Mouse (Mus musculus) MEL (cell line): ENCODE measurements around the gene Gm49387. TPM values are rescaled to one million over a fixed set of nuclear protein-coding genes. Genes with fewer than 3 reads are reported as not detected.

Source experiments
- DNase-seq: peaks from one replicate; pipeline ENCODE4 v3.0.0; 2011; ENCODE audit warnings: low read depth, low spot score
- H3K27ac ChIP-seq: 2 replicates; pipeline ENCODE4 v1.5.1; 2012; ENCODE audit warnings: low read depth, mild to moderate bottlenecking, control low read depth, low read length, moderate library complexity; ENCODE audit not compliant: control insufficient read depth
- H3K27me3 ChIP-seq, 2 experiments: fragments of 150-350 bp in 1 of 2; sonication (generic) in 1 of 2; 2 replicates each; pipeline ENCODE4 v1.6.1; 2012; ENCODE audit warnings: low read length in 2 of 2, mild to moderate bottlenecking in 2 of 2, improper control_type of control experiment in 1 of 2, moderate library complexity in 1 of 2; ENCODE audit not compliant: insufficient read depth in 2 of 2, control insufficient read depth in 1 of 2
- H3K36me3 ChIP-seq, 2 experiments: 2 replicates each; pipeline ENCODE4 v1.6.1; 2012 to 2014; ENCODE audit warnings: low read length in 2 of 2, improper control_type of control experiment in 1 of 2, inconsistent platforms in 1 of 2, mild to moderate bottlenecking in 1 of 2; ENCODE audit not compliant: insufficient read depth in 2 of 2, control insufficient read depth in 1 of 2
- H3K4me1 ChIP-seq, 2 experiments: fragments of 150-350 bp in 1 of 2; sonication (generic) in 1 of 2; 2 replicates each; pipeline ENCODE4 v1.6.1; 2012; ENCODE audit warnings: low read length in 2 of 2, improper control_type of control experiment in 1 of 2, mild to moderate bottlenecking in 1 of 2; ENCODE audit not compliant: insufficient read depth in 2 of 2, control insufficient read depth in 1 of 2
- H3K4me3 ChIP-seq, 2 experiments: fragments of 150-350 bp in 1 of 2; sonication (generic) in 1 of 2; 2 replicates each; pipeline ENCODE4 v1.5.1; 2012; ENCODE audit warnings: low read depth in 2 of 2, low read length in 2 of 2, mild to moderate bottlenecking in 2 of 2, moderate library complexity in 2 of 2, control low read depth in 1 of 2, improper control_type of control experiment in 1 of 2; ENCODE audit not compliant: control insufficient read depth in 1 of 2, insufficient read depth in 1 of 2
- H3K79me2 ChIP-seq: 2 replicates; pipeline ENCODE4 v1.6.1; 2012; ENCODE audit warnings: mild to moderate bottlenecking, low read length, moderate library complexity; ENCODE audit not compliant: control insufficient read depth, poor library complexity, insufficient read depth
- H3K9ac ChIP-seq: 2 replicates; pipeline ENCODE4 v1.6.1; 2012; ENCODE audit warnings: low read depth, mild to moderate bottlenecking, control low read depth, low read length, moderate library complexity; ENCODE audit not compliant: control insufficient read depth, poor library complexity, severe bottlenecking
- H3K9me3 ChIP-seq: fragments of 150-350 bp; sonication (generic); replicated peaks from 2 replicates; pipeline ENCODE4 v1.6.1; 2012; ENCODE audit warnings: mild to moderate bottlenecking, low read length, improper control_type of control experiment, moderate library complexity; ENCODE audit not compliant: insufficient read depth
- BHLHE40 ChIP-seq: IDR thresholded peaks from 2 replicates; pipeline ENCODE4 v1.6.1; 2012; ENCODE audit warnings: low read depth, mild to moderate bottlenecking, inconsistent platforms, low read length, improper control_type of control experiment, borderline replicate concordance
- CHD1 ChIP-seq: IDR thresholded peaks from 2 replicates; pipeline ENCODE4 v1.6.1; 2012; ENCODE audit warnings: low read depth, mild to moderate bottlenecking, inconsistent platforms, low read length, improper control_type of control experiment
- CTCF ChIP-seq, 3 experiments: IDR thresholded peaks in 2 of 3; conservative IDR thresholded peaks in 1 of 3; 2 replicates each; pipeline ENCODE4 v1.5.1; 2011 to 2012; ENCODE audit warnings: low read length in 3 of 3, low read depth in 2 of 3, mild to moderate bottlenecking in 2 of 3, improper control_type of control experiment in 1 of 3, inconsistent platforms in 1 of 3, mixed read lengths in 1 of 3, moderate library complexity in 1 of 3; ENCODE audit not compliant: control insufficient read depth in 1 of 3, insufficient read depth in 1 of 3, poor library complexity in 1 of 3, severe bottlenecking in 1 of 3
- EP300 ChIP-seq, 2 experiments: IDR thresholded peaks; 2 replicates each; pipeline ENCODE4 v1.6.1; 2011; ENCODE audit warnings: improper control_type of control experiment in 2 of 2, low read length in 2 of 2, low read depth in 1 of 2, mild to moderate bottlenecking in 1 of 2
- ETS1 ChIP-seq: IDR thresholded peaks from 2 replicates; pipeline ENCODE4 v1.6.1; 2012; ENCODE audit warnings: low read depth, mild to moderate bottlenecking, inconsistent platforms, low read length, improper control_type of control experiment, moderate library complexity
- GABPA ChIP-seq: IDR thresholded peaks from 2 replicates; pipeline ENCODE4 v1.6.1; 2012; ENCODE audit warnings: low read depth, mild to moderate bottlenecking, inconsistent platforms, low read length, improper control_type of control experiment, moderate library complexity
- GATA1 ChIP-seq: IDR thresholded peaks from 2 replicates; pipeline ENCODE4 v1.6.1; 2011; ENCODE audit warnings: low read depth, low read length, improper control_type of control experiment
- KAT2A ChIP-seq: conservative IDR thresholded peaks from 2 replicates; pipeline ENCODE4 v1.6.1; 2012; ENCODE audit warnings: low read depth, low read length, improper control_type of control experiment, inconsistent platforms
- MAFK ChIP-seq: IDR thresholded peaks from 2 replicates; pipeline ENCODE4 v1.6.1; 2011; ENCODE audit warnings: low read depth, mild to moderate bottlenecking, low read length, improper control_type of control experiment, borderline replicate concordance
- MYC ChIP-seq: IDR thresholded peaks from 2 replicates; pipeline ENCODE4 v1.6.1; 2011; ENCODE audit warnings: low read depth, mild to moderate bottlenecking, low read length, improper control_type of control experiment, moderate library complexity
- NELFE ChIP-seq: IDR thresholded peaks from 2 replicates; pipeline ENCODE4 v1.6.1; 2011; ENCODE audit warnings: low read depth, low read length, improper control_type of control experiment
- NRF1 ChIP-seq: IDR thresholded peaks from 2 replicates; pipeline ENCODE4 v1.6.1; 2014; ENCODE audit warnings: low read depth, mild to moderate bottlenecking, inconsistent platforms, low read length, improper control_type of control experiment, moderate library complexity; ENCODE audit not compliant: poor library complexity, insufficient read depth, severe bottlenecking
- POLR2A ChIP-seq, 2 experiments: IDR thresholded peaks; 2 replicates each; pipeline ENCODE4 v1.6.1; 2011 to 2012; ENCODE audit warnings: low read length in 2 of 2, mild to moderate bottlenecking in 2 of 2, control low read depth in 1 of 2, improper control_type of control experiment in 1 of 2, low read depth in 1 of 2, moderate library complexity in 1 of 2; ENCODE audit not compliant: control insufficient read depth in 1 of 2, insufficient read depth in 1 of 2, poor library complexity in 1 of 2
- POLR2AphosphoS5 ChIP-seq: IDR thresholded peaks from 2 replicates; pipeline ENCODE4 v1.6.1; 2012; ENCODE audit warnings: low read depth, borderline replicate concordance, mild to moderate bottlenecking, inconsistent platforms, low read length, moderate library complexity, mixed read lengths
- SMC3 ChIP-seq: IDR thresholded peaks from 2 replicates; pipeline ENCODE4 v1.6.1; 2011; ENCODE audit warnings: low read depth, low read length, improper control_type of control experiment
- TAL1 ChIP-seq: IDR thresholded peaks from 2 replicates; pipeline ENCODE4 v1.6.1; 2012; ENCODE audit warnings: mild to moderate bottlenecking, inconsistent platforms, low read length, moderate library complexity, mixed read lengths
- TBP ChIP-seq: IDR thresholded peaks from 2 replicates; pipeline ENCODE4 v1.8.0; 2011; ENCODE audit warnings: low read depth, low read length, improper control_type of control experiment
- TCF12 ChIP-seq: IDR thresholded peaks from 2 replicates; pipeline ENCODE4 v1.6.1; 2014; ENCODE audit warnings: low read depth, mild to moderate bottlenecking, inconsistent platforms, low read length, improper control_type of control experiment, moderate library complexity
- UBTF ChIP-seq: IDR thresholded peaks from 2 replicates; pipeline ENCODE4 v1.6.1; 2012; ENCODE audit warnings: low read depth, mild to moderate bottlenecking, inconsistent platforms, low read length, improper control_type of control experiment, moderate library complexity, borderline replicate concordance; ENCODE audit not compliant: insufficient read depth
- USF2 ChIP-seq, 2 experiments: IDR thresholded peaks; 2 replicates each; pipeline ENCODE4 v1.6.1; 2011 to 2012; ENCODE audit warnings: improper control_type of control experiment in 2 of 2, low read length in 2 of 2, borderline replicate concordance in 1 of 2, inconsistent platforms in 1 of 2, low read depth in 1 of 2, mild to moderate bottlenecking in 1 of 2; ENCODE audit not compliant: insufficient read depth in 1 of 2
- ZNF384 ChIP-seq: IDR thresholded peaks from 2 replicates; pipeline ENCODE4 v1.6.1; 2012; ENCODE audit warnings: low read depth, mild to moderate bottlenecking, inconsistent platforms, low read length, improper control_type of control experiment
- polyA plus RNA-seq, 2 experiments: library from polyadenylated mRNA; stranded (reverse) in 1 of 2; unstranded in 1 of 2; fragments of >175 nt in 1 of 2; fragments of >200 nt in 1 of 2; gene quantifications; 2 replicates each; pipeline versions ENCODE4 v1.2.1 to v1.2.4; 2012; ENCODE audit warnings: low replicate concordance in 2 of 2, low read depth in 1 of 2; ENCODE audit not compliant: insufficient read length in 2 of 2, insufficient read depth in 1 of 2, missing spikeins in 1 of 2
- total RNA-seq: library from RNA; depleted of rRNA; stranded (reverse); fragments of 300-350 nt; gene quantifications from 2 replicates; pipeline ENCODE4 v1.2.3, GENCODE M21; 2012

Gm49387 gene
- total and polyA plus RNA-seq, 3 experiments: 0.14 TPM; not detected in 2

- H3K79me2 ChIP-seq: no peaks in the 10 kb centered on the region
- peaks cover 0 to 4% of the 10 kb centered on the region in 2 experiments; a peak in 2 of 4 replicates for H3K36me3 ChIP-seq
- no peak for DNase-seq
- TF ChIP-seq CTCF (IDR thresholded peaks at IDR 0.05 in 2 of 3, conservative IDR thresholded peaks at IDR 0.05 in 1 of 3; ENCODE audit: control insufficient read depth in 1 of 3, insufficient read depth in 1 of 3, low read depth in 2 of 3, low read length in 3 of 3, poor library complexity in 1 of 3, severe bottlenecking in 1 of 3) (no peak), POLR2A (IDR thresholded peaks at IDR 0.05; ENCODE audit: control insufficient read depth in 1 of 2, insufficient read depth in 1 of 2, low read depth in 1 of 2, low read length in 2 of 2, poor library complexity in 1 of 2) (no peak)
- TF ChIP-seq, all 39 proteins: peak for 0
- Histone ChIP-seq H3K9me3 (no peaks in the 10 kb centered on the region), H3K27me3 (peaks cover 0 to 3% of the 10 kb centered on the region in 2 experiments; a peak in 2 of 4 replicates), H3K4me1 (peaks cover 0 to 10% of the 10 kb centered on the region in 2 experiments; a peak in 2 of 4 replicates), H3K9ac (no peak overlapping the region), H3K27ac (no peak overlapping the region), H3K4me3 (no peak overlapping the region)
These were observed 83.4 kb downstream of the Gm49387 start for GRCm38 (mm10) chr14:31557273-31557672.

- H3K79me2 ChIP-seq: no peaks in the 10 kb centered on the region
- DNase-seq: no peak
- no peak for TF ChIP-seq USF2 (IDR thresholded peaks at IDR 0.05; ENCODE audit: borderline replicate concordance in 1 of 2, insufficient read depth in 1 of 2, low read depth in 1 of 2, low read length in 2 of 2)
- no peak for TF ChIP-seq TAL1
- TF ChIP-seq ETS1: no peak
- no peak for TF ChIP-seq CHD1
- TF ChIP-seq SMC3: no peak
- TF ChIP-seq EP300 (IDR thresholded peaks at IDR 0.05; ENCODE audit: low read depth in 1 of 2, low read length in 2 of 2): no peak
- TF ChIP-seq POLR2A (IDR thresholded peaks at IDR 0.05; ENCODE audit: control insufficient read depth in 1 of 2, insufficient read depth in 1 of 2, low read depth in 1 of 2, low read length in 2 of 2, poor library complexity in 1 of 2): no peak
- TF ChIP-seq NELFE: no peak
- no peak for TF ChIP-seq MYC
- no peak for TF ChIP-seq NRF1
- TF ChIP-seq POLR2AphosphoS5: no peak
- no peak for TF ChIP-seq ZNF384
- no peak for TF ChIP-seq BHLHE40
- TF ChIP-seq GABPA: no peak
- TF ChIP-seq UBTF: no peak
- TF ChIP-seq GATA1: no peak
- no peak for TF ChIP-seq MAFK
- no peak for TF ChIP-seq KAT2A
- TF ChIP-seq TBP: no peak
- no peak for TF ChIP-seq TCF12
- TF ChIP-seq, all 39 proteins: peak for 0
- H3K27me3 ChIP-seq: peaks cover 0 to 3% of the 10 kb centered on the region in 2 experiments; a peak in 2 of 4 replicates
- H3K9me3 ChIP-seq: no peaks in the 10 kb centered on the region
- H3K4me1 ChIP-seq: peaks cover 0 to 10% of the 10 kb centered on the region in 2 experiments; a peak in 2 of 4 replicates
- H3K9ac ChIP-seq: no peak overlapping the region
- no peak overlapping the region for H3K27ac ChIP-seq
- no peak overlapping the region for H3K4me3 ChIP-seq
- H3K36me3 ChIP-seq: peaks cover 0 to 4% of the 10 kb centered on the region in 2 experiments; a peak in 2 of 4 replicates
These were observed 84.0 kb downstream of the Gm49387 start for GRCm38 (mm10) chr14:31556526-31557260.
